Mouse (Mus musculus) G1E (cell line): Measurements from ENCODE around the gene Pip5k1c. TPM values are rescaled to one million over a fixed set of nuclear protein-coding genes. Genes with fewer than 3 reads are reported as not detected.

Experiments used
- ATAC-seq: 2 replicates; pipeline ENCODE4 v1.8.0; 2016; ENCODE audit warnings: mild to moderate bottlenecking; ENCODE audit not compliant: insufficient number of reproducible peaks, poor library complexity, low FRiP score, severe bottlenecking; ENCODE audit errors: extremely low read depth
- DNase-seq: peaks from one replicate; pipeline ENCODE4 v3.0.0; 2012; ENCODE audit warnings: low spot score
- H3K27me3 ChIP-seq: 2 replicates; pipeline ENCODE4 v1.6.1; 2012; ENCODE audit warnings: mild to moderate bottlenecking, low read length, inconsistent platforms; ENCODE audit not compliant: insufficient read depth
- H3K36me3 ChIP-seq: replicated peaks from 2 replicates; pipeline ENCODE3; 2012; ENCODE audit warnings: mild to moderate bottlenecking, inconsistent platforms
- H3K4me1 ChIP-seq: 2 replicates; pipeline ENCODE4 v1.6.1; 2012; ENCODE audit warnings: low read depth, low read length, inconsistent platforms, mixed read lengths; ENCODE audit not compliant: insufficient read depth
- H3K4me3 ChIP-seq: 2 replicates; pipeline ENCODE4 v1.5.1; 2012; ENCODE audit warnings: low read depth, mild to moderate bottlenecking, inconsistent platforms, low read length, moderate library complexity, mixed read lengths
- H3K9me3 ChIP-seq: replicated peaks from 2 replicates; pipeline ENCODE4 v1.6.1; 2012; ENCODE audit warnings: inconsistent platforms
- CTCF ChIP-seq: IDR thresholded peaks from 2 replicates; pipeline ENCODE4 v1.5.1; 2012; ENCODE audit warnings: low read depth, low read length, inconsistent platforms, mixed read lengths
- GATA1 ChIP-seq: IDR thresholded peaks from 2 replicates; pipeline ENCODE4 v1.6.1; 2012; ENCODE audit warnings: borderline replicate concordance, low read length, inconsistent platforms, mixed read lengths
- GATA2 ChIP-seq: IDR thresholded peaks from 2 replicates; pipeline ENCODE4 v1.6.1; 2012; ENCODE audit warnings: low read depth, low read length, inconsistent platforms, borderline replicate concordance
- POLR2AphosphoS5 ChIP-seq: IDR thresholded peaks from 2 replicates; pipeline ENCODE4 v1.6.1; 2012; ENCODE audit warnings: low read depth, low read length, inconsistent platforms; ENCODE audit not compliant: insufficient replicate concordance
- TAL1 ChIP-seq: conservative IDR thresholded peaks from 2 replicates; pipeline ENCODE4 v1.6.1; 2012; ENCODE audit warnings: low read depth, low read length, inconsistent platforms, mixed read lengths
- polyA plus RNA-seq: library from polyadenylated mRNA; stranded (reverse); fragments of >175 nt; gene quantifications from 2 replicates; pipeline ENCODE4 v1.2.3, GENCODE M21; 2012
- total RNA-seq, 2 experiments: library from RNA; stranded (forward) in 1 of 2; stranded (reverse) in 1 of 2; fragments of 200-1000 nt in 1 of 2; fragments of >200 nt in 1 of 2; fragmentation: Nextera tagmentation in 1 of 2; gene quantifications; 2 replicates each; pipeline ENCODE4 v1.2.3; 2014 to 2017

The Pip5k1c gene
- total and polyA plus RNA-seq, 3 experiments: 58.8 to 266 (median 62.2) TPM

- H3K36me3 ChIP-seq: peaks cover 94% of the 10 kb centered on the region
- H3K27me3 ChIP-seq: no peaks in the 10 kb centered on the region
- H3K4me3 ChIP-seq: peak overlapping the region; percentile 36; the same call in 1 of the 2 replicates
- TF ChIP-seq TAL1 (no peak), CTCF (no peak), POLR2AphosphoS5 (no peak), GATA1 (no peak), GATA2 (no peak)
- H3K4me1 ChIP-seq: peaks cover 99% of the 10 kb centered on the region
- DNase-seq: no peak
- no peaks in the 10 kb centered on the region for H3K9me3 ChIP-seq
- no peak for ATAC-seq
Measured at GRCm38 (mm10) chr10:81300352-81300907, 7.7 kb downstream of the Pip5k1c start.

GRCm38 (mm10) chr10:81301321-81301720 lies 8.6 kb downstream of the Pip5k1c start:
- TF ChIP-seq CTCF: no peak
- TF ChIP-seq POLR2AphosphoS5: no peak
- no peak for TF ChIP-seq GATA1
- no peak for TF ChIP-seq TAL1
- no peak for TF ChIP-seq GATA2
- no peak for ATAC-seq
- no peak overlapping the region; the same call in 1 of the 2 replicates for H3K4me3 ChIP-seq
- peaks cover 94% of the 10 kb centered on the region for H3K36me3 ChIP-seq
- peaks cover 97% of the 10 kb centered on the region for H3K4me1 ChIP-seq
- H3K27me3 ChIP-seq: no peaks in the 10 kb centered on the region
- DNase-seq: no peak
- H3K9me3 ChIP-seq: no peaks in the 10 kb centered on the region

GRCm38 (mm10) chr10:81302288-81302687 lies 9.5 kb downstream of the Pip5k1c start:
- Histone ChIP-seq H3K4me1 (peaks cover 94% of the 10 kb centered on the region), H3K9me3 (no peaks in the 10 kb centered on the region), H3K36me3 (peaks cover 96% of the 10 kb centered on the region), H3K4me3 (peak overlapping the region; percentile 69; the same call in 1 of the 2 replicates), H3K27me3 (no peaks in the 10 kb centered on the region)
- TF ChIP-seq GATA1 (no peak), CTCF (no peak), TAL1 (no peak), GATA2 (no peak), POLR2AphosphoS5 (no peak)
- ATAC-seq (no peak), DNase-seq (no peak)

GRCm38 (mm10) chr10:81302781-81303218 lies 10.0 kb downstream of the Pip5k1c start:
- no peaks in the 10 kb centered on the region for H3K9me3 ChIP-seq
- H3K4me3 ChIP-seq: peak overlapping the region; percentile 69; the same call in 1 of the 2 replicates
- H3K4me1 ChIP-seq: peaks cover 94% of the 10 kb centered on the region
- H3K27me3 ChIP-seq: no peaks in the 10 kb centered on the region
- peaks cover 96% of the 10 kb centered on the region for H3K36me3 ChIP-seq
- ATAC-seq (peak; percentile 55), DNase-seq (peak; percentile 66)
- TF ChIP-seq GATA1 (no peak), TAL1 (no peak), POLR2AphosphoS5 (no peak), CTCF (no peak), GATA2 (no peak)

- H3K4me1 ChIP-seq: peaks cover 90% of the 10 kb centered on the region
- no peaks in the 10 kb centered on the region for H3K9me3 ChIP-seq
- peaks cover 96% of the 10 kb centered on the region for H3K36me3 ChIP-seq
- H3K27me3 ChIP-seq: no peaks in the 10 kb centered on the region
- H3K4me3 ChIP-seq: peak overlapping the region; percentile 69; the same call in 1 of the 2 replicates
- DNase-seq: no peak
- TF ChIP-seq POLR2AphosphoS5 (no peak), TAL1 (no peak), GATA1 (no peak), GATA2 (no peak), CTCF (no peak)
- 0 out of 2 replicates have a peak, but pooled peaks have one; percentile 6 for ATAC-seq
Measured at GRCm38 (mm10) chr10:81303258-81303657, 10.5 kb downstream of the Pip5k1c start.

- TF ChIP-seq TAL1 (no peak), POLR2AphosphoS5 (no peak), CTCF (no peak), GATA2 (no peak)
- peaks cover 96% of the 10 kb centered on the region for H3K36me3 ChIP-seq
- ATAC-seq (peak; percentile 36; the same call in 1 of the 2 replicates), DNase-seq (peak; percentile 71)
- no peaks in the 10 kb centered on the region for H3K9me3 ChIP-seq
- no peaks in the 10 kb centered on the region for H3K27me3 ChIP-seq
- peaks cover 85% of the 10 kb centered on the region for H3K4me1 ChIP-seq
- H3K4me3 ChIP-seq: peak overlapping the region; percentile 69; the same call in 1 of the 2 replicates
Measured at GRCm38 (mm10) chr10:81303761-81304160, 11.0 kb downstream of the Pip5k1c start.
